Mouse (Mus musculus) retina, postnatal 1 day (tissue): ENCODE measurements around the gene Ttc26.

Experiments
- DNase-seq: peaks from one replicate; pipeline ENCODE4 v3.0.0-alpha.2; 2012

Ttc26 gene

GRCm38 (mm10) chr6:38381129-38381771, at the start of gene Ttc26:
TSS of gene Ttc26 (plus strand) at chr6:38381469.
- DNase-seq = peak; percentile 95

GRCm38 (mm10) chr6:38335264-38335663, 46.0 kb upstream of the Ttc26 start:
- DNase-seq = no peak

GRCm38 (mm10) chr6:38337166-38337705, 44.0 kb upstream of the Ttc26 start:
- no peak for DNase-seq

GRCm38 (mm10) chr6:38337951-38338350, 43.3 kb upstream of the Ttc26 start:
- no peak for DNase-seq

GRCm38 (mm10) chr6:38339078-38339477, 42.2 kb upstream of the Ttc26 start:
- no peak for DNase-seq

GRCm38 (mm10) chr6:38341751-38342665, 39.3 kb upstream of the Ttc26 start:
- DNase-seq = no peak

- no peak for DNase-seq
Measured at GRCm38 (mm10) chr6:38342666-38342992, 38.6 kb upstream of the Ttc26 start.

GRCm38 (mm10) chr6:38343581-38343980, 37.7 kb upstream of the Ttc26 start:
- DNase-seq = no peak

GRCm38 (mm10) chr6:38344006-38344670, 37.1 kb upstream of the Ttc26 start:
- DNase-seq = no peak

- DNase-seq = no peak
Measured at GRCm38 (mm10) chr6:38345796-38346195, 35.5 kb upstream of the Ttc26 start.

- DNase-seq = no peak
Measured at GRCm38 (mm10) chr6:38347875-38348274, 33.4 kb upstream of the Ttc26 start.

GRCm38 (mm10) chr6:38348811-38349453, 32.3 kb upstream of the Ttc26 start:
- no peak for DNase-seq

- no peak for DNase-seq
Measured at GRCm38 (mm10) chr6:38349806-38350205, 31.5 kb upstream of the Ttc26 start.

GRCm38 (mm10) chr6:38351930-38352329, 29.3 kb upstream of the Ttc26 start:
- DNase-seq = no peak

GRCm38 (mm10) chr6:38352451-38352850, 28.8 kb upstream of the Ttc26 start:
- DNase-seq = peak; percentile 26

GRCm38 (mm10) chr6:38353181-38353580, 28.1 kb upstream of the Ttc26 start:
- no peak for DNase-seq

GRCm38 (mm10) chr6:38353811-38354722, 27.2 kb upstream of the Ttc26 start, which contains the start of gene Zc3hav1:
TSS of gene Zc3hav1 (minus strand) at chr6:38354603.
- peak; percentile 68 for DNase-seq

- peak; percentile 8 for DNase-seq
Measured at GRCm38 (mm10) chr6:38354723-38355353, 26.4 kb upstream of the Ttc26 start.

- DNase-seq = no peak
Measured at GRCm38 (mm10) chr6:38355354-38355823, 25.9 kb upstream of the Ttc26 start.

GRCm38 (mm10) chr6:38355862-38356261, 25.4 kb upstream of the Ttc26 start:
- peak; percentile 40 for DNase-seq
